Mouse (Mus musculus) cerebellum, adult 8-10 months (tissue): ENCODE results near the gene Bcl2l1.
A peak's percentile ranks its signal among the peaks of the same experiment; 100 is the strongest.

Source experiments
- DNase-seq: peaks from one replicate; pipeline ENCODE4 v3.0.0; 2022

The Bcl2l1 gene

DNA sequence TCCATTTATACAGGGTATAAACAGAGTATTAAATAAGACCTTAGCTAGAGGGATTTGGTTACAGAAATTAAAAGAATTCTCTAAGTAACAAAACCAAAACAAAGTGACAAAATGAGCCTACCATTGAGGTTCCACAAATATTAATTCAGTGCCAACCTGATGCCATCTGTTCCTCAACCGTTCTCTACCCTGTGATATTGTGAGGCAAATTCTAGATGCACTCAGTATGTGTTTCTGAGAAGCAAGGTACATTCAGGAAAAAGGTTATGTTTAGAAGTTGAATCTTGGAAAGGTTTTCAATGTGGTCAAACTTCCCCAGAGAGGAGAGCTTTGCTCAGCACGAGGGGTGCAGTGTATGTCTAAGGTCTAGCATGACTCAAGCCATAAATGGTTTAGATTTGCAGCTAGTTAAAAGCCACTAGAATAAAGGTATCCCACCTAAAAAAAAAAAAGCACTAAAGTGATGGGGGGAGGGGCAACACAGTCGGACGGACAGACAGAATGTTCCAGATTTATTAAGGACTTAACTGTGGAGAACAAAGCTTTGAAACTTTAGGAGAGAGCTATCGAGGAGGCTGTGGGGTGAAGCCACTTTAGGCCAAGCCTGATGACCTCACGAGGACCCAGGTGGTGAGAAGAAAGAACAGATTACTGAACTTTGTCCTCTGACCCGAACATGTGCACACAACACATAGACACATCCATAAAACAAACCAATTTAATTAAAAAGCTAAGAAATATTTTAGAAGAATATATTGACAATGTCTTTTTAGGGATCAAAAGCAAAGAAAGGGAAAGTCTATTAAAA lies 31.4 kb downstream of the Bcl2l1 start:
- DNase-seq = peak; percentile 56

DNA sequence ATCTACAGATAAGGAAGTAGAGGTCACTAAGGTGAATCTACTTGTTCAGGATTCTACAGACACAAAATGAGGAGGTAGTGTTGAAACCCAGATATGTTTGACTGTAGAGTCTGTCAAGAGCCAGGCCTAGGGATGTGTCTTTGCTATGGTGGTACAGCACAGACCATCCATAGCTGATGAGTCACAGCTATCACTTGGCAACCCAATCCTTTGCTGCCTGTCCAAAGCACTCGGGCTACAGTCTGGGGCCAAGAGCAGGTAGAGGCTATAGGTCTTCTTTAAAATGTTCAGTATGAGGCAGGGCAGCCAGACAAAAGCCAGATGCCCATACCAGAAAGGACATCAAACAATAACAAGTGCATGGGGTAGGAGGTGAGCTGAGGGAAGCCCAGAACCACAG lies 33.9 kb downstream of the Bcl2l1 start:
- DNase-seq = no peak

DNA sequence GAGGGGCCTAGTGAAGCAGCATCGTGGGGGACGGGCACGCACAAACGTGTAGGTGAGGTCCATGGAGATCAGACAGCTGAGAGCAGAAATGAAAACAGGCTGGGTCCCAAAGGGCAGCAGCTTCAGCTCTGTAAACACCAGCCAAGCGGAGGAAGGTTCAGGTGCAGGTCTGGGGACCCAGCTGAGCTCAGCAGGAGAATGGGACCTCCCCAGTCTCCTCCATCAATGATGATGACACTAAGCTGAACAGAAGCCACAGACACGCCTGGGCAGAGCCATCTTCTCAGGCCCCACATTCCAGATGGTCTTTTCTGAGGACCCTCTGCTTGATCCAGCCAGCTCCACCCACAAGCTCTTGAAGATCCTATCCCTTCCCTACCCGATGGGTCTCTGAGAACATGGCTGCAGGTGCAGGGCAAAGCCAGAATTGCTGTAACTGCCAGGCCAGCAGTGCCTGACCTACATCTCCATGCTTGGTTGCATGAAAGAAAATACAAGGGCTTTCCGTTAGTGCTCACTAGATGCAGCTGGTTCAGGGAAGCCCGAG lies 37.2 kb downstream of the Bcl2l1 start:
- no peak for DNase-seq

DNA sequence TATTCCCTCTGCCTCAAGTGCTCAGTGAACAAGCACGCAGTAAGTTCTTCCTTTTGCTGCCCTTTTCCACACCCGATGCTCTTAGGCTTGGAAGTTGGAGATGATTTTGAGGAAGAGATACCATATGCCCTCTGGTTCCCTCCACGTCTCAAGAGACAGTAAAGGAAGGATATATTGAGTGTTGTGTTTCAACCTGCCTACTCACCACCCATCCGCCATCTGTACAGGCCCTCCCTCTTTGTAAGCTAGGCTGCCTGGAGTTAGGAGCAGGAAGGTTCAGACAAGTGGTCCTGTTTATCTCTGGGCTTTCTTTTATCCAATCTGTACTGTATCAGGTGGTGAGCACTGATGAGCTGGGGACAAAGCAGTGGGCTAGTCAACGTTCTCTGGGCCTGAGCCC lies 38.1 kb downstream of the Bcl2l1 start:
- DNase-seq = no peak

DNA sequence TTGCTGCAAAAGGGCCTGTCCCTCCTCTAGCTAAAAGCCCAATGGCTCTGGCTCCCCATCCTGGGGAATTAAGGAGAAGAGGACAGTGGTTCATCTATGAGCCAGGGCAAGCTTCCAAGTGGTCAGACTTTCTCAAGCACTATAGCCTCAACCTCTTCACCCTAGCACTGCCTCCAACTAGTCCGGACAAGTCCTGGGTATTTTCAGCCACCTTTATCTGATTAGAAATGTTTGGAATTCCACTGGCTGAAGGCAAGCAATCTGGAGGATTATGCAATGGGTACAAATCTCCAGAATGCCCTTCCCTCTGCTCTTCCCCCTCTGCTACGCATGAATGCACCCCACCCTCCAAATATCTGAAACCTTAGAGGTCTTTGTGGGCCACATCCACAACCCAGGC lies 39.1 kb downstream of the Bcl2l1 start:
- DNase-seq = peak; percentile 30

DNA sequence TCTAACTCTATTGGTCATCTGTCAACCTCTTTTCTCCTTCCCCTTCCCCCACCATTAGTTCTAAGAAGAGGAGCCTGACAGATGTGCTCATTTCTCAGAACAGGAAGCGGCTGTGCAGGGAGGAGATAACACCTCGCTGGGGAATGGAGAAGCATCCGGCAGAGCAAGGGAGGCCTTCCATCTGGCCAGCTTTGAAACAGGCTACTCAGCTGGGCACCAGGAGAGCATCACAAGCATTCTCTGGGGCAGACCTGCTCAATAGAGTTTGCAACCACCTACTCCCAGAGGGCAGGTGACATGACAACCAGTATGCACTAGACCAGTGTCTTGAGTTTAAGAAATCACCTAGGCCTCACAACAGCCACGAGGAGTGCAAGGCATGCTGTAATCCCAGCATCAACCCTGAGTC lies 41.9 kb downstream of the Bcl2l1 start:
- no peak for DNase-seq

DNA sequence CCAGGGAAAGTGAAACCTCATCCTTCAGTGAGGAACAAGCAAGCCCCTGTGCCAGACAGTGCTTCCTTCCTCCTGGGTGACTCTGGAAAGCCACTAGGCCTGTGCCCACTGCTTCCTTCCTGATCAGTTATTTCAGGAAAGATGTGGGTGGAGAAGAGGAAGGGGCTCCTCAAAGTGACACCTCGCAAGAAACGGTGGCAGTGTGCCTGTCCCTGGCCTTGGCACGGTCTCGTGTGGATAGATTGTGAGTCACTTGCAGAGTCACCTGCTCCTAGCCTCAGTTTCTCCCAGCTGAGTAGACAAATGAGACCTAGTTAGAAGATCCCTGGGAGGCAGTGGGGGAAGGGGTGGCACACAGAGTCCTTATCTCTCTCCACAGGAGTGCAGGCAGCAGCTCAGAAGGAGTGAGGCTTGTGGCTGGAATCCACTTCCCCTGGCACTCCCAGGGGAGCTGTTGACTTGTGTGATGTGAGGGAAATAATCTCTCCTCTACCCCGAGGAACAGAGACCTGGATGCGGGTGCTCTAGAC lies 42.6 kb downstream of the Bcl2l1 start:
- no peak for DNase-seq

DNA sequence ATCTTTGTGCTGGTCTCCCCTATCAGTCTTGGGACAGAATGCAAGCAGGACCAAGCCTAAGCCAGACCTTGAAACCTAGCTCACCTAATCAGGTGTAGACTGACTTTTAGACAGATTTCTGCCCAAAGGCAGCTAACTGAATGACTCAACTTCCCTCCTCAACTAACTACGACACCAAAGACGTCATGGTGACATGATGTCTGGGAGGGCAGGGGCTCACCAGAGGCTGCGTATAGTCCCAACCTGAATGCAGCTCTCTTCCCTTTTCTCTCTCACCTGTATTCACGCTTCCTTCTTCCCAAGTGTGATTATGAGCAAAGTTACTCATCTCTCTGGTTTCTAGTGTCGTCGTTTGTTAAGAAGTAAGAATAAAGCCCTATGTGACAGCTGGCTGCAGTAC lies 44.0 kb downstream of the Bcl2l1 start:
- DNase-seq = no peak

DNA sequence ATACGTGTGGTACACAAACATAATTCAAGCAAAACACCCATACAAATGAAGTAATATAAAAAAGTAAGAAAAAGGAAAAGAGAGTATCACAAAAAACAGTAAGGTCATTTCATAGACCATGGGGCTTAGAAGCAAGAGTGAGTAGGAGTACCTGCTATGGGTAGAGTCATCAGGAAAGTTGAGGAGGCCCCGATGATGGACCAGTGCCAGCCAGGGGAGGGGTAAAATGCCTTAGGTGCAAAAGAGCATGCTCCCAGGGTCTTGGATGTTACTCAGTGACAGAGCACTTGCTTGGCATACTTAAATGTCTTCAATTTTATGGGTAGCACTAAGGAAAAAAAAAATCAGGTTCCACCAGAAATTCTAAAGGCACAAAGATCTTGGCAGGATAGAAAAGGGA lies 44.4 kb downstream of the Bcl2l1 start:
- DNase-seq = no peak

DNA sequence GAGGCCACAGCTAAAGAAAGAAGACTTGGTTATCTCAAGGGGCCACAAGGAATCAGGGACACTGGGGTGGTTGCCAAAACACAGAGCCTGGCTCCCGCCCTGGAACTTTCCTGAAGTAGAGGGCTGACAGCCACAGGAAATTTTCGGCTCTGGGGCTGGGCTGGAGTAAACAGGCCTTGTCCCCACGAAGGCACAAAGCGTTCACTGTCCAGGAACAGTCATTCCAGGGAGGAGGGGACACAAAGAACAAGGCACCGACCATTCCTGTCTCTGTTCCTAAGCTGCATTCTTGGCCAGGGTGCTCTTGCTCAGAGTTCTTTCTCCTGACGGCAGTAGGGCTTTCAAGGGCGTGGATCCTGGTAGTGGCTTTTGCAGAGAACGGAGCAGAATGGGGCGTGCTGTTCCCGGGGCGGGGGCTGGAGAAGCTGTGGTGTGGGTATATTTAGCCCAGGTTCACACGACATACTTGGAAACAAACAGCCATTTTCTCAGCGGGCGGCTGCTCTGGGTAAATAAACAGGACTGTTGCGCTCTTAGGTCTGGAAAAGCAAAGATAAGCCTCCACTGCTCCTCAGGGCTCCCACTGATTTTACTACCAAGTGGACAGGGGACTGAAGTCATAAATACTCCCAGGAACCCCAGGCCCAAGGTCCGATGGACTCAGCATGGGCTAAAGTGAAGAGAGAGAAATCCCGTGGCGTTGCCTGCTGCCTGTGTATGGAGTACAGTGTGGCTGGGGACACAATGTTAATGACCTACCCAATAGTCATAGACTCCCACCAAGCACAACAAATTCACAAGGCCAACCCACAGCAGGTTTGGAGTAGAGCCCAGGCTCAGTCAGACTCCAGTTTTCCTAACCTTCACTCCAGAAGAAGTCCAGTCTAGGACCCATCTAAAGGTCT lies 45.8 kb downstream of the Bcl2l1 start:
- peak; percentile 77 for DNase-seq

DNA sequence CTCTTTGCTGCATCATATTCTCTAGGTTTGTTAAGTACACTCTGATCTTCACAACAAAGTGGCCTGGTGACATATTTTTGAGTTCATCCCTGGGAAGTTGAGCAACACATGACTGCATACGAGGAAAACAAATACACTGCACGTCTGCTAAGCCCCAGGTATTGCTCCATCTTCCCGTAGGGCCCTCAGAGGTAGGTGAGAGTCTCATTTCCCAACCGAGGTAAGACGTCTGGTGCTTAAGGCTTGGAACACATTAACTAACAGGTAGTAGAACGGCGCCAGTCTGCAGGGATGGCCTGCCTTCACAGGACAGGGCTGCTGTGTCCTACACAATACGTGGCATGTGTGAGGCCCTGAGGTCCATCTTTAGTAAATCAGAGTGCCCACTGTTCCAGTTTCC lies 46.9 kb downstream of the Bcl2l1 start:
- DNase-seq = no peak

DNA sequence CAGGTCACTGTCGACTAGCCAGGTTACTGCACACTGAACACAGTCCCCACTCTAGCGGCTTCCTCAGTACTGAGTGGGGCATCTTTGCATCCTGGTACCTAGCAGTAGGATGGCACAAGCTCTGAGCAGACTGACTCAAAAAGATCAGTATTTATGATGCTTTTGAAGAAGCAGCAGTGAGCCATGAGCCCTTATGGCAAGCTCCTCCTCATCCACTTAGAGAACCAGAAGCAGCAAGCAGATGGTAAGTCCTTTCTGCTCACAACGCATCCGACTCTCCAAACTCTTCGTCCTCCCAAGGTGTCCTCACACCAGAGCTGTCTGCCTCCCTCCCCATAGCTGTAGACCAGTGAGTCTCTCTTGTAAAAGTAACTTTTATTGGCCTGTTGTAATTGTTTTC lies 48.3 kb downstream of the Bcl2l1 start:
- DNase-seq = no peak

DNA sequence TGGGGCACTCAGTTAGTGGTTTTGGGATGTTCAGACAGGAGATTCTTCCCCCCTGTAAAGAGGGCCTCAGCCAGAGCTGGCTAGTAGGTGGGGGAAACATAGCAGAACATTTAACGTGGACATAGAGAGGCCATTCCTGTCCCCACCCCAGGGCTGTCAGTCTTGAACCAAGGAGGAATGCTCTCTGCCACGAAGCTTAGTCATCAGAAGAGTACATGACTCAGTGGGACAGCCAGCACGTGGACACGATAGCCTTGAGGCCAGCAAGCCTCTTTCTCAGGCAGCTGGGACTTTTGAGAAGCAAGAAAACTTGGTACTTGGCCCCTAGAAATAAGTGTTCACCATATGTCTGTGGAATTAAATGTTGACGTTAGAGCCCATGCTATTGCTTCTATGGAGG lies 48.9 kb downstream of the Bcl2l1 start:
- DNase-seq = no peak

DNA sequence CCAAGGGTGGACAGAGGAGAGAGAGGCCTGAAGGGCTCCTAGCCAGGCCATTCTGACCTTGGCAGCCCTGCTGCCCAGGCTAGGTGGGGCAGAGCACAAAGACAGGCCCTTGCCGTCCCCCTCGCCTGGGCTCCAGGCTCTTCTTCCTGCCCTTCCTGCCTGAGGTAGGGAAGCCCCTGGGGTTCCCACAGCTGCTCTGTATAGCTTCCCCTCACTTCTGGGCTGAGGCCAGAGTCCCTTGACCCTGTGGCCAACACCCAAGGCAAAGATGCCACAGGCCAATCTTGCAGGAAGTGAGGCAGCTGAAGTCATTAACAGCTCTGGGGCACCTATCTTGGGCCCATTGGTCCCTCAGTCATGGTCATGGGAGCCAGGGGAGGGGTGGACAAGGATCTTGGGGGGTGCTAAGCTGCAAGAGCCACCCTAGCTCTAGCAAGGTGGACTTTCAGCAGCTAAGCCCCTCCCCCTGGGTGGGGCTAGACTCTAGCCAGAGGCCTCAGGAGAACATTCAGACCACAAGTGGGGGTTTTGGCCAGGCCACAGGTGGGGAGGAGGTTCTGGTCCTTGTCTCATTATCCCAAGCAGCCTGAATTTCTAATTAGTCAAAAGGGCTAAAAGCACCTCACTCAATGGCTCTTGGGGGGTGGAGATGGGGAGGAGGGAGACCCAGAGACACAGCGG lies 50.4 kb downstream of the Bcl2l1 start:
- no peak for DNase-seq

DNA sequence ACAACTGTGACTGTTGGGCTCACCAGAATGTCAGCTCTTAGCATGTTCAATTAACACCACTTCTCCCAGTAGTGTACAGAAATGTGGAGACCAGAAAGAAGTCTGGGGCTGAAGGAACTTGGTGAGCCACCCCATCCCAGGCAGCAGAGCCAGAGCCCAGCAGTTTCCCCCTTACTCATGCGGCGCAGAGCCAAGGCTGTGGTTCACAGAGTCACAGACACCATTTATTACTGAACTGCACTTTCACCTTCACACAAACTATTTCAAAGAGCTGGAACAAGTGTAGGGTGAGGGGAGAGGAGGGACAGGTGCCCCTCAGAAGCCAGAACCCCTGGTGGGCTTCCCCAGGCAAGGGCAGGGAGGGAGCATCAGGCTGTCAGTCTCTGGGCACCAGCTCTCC lies 51.1 kb downstream of the Bcl2l1 start:
- DNase-seq = no peak

DNA sequence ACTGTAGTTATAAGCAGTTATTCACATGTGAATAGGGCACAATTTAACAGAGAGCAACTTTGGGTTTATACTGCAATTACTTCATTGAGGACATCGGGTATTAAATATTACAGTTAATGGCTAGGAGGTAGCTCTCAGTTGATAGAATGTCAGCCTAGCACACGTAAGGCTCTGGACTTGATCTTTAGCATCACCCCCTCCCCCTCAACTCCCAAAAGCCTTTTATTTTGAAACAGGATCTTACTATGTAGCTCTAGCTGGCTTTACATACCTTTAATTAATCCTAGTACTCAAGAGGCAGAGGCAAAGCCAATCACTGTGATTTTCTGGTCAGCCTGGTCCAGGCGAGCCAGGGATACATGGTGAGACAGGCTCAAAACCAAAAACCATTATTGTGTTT lies 54.4 kb downstream of the Bcl2l1 start:
- DNase-seq = no peak

DNA sequence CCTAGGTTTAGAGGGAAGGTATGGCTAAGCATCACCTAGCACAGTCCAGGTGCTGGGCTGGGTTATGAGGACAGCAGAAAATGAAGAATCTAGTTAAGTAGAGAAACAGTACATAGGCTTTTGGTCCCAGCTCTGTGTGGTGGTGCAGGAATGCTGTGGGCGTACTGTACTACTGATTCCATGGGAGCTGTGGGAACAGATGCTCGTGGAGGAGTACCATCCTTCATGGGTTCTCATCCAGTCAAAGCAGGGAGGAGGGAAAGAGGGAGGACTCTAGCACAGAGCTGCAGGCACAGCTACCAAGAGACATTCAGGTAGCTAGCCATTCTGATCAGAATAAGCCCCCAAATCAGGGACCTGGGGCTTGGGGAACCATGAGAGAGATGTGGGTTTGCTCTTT lies 55.1 kb downstream of the Bcl2l1 start:
- no peak for DNase-seq

DNA sequence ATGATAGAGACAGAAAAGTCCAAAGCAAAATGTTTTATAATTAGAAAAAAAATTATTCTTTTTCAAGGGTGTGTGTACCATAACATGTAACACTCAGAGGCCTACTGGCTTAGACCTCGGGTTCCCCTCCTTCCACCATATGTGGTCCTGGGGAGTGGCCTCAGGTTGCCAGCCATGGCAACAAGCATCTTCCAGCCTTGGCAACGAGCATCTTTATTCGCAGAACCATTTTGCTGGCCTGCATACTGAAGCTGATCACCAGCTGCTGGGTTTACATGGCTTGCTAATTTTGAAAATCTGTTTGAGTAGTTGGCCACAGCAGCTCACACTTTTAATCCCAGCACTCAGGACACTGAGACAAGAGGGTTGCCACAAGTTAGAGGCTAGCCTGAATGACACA lies 55.5 kb downstream of the Bcl2l1 start:
- DNase-seq = no peak

DNA sequence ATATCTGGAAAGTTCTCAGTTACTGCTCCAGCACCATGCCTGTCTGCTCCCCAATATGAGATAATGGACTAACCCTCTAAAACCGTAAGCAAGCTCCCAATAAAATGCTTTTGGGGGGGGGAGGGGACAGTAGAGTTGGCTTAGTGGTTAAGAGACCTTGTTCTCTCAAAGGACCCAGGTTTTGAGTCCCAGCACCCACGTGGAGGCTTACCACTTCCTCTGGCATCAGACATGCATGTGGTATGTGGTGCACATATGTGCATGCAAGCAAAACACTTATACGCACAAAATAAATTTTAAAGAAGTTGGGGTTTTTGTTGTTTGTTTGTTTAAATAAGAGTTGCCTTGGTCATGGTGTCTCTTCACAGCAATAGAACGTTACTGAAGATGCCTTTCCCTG lies 56.2 kb downstream of the Bcl2l1 start:
- no peak for DNase-seq

DNA sequence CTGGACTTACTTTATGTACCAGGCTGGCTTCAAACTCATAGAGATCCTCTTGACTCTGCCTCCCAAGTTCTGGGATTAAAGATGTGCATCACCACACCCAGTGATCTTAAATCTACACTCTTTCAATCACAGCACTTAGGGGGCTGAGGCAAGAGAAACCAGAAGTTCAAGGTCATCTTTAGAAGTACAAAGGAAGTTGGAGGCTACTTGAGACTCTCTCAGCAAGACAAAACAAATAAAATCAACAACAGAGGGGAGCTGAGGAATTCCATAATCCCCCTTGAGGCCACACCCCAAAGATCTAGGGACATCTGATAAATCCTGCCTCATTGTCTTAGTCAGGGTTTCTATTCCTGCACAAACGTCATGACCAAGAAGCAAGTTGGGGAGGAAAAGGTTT lies 59.3 kb downstream of the Bcl2l1 start:
- no peak for DNase-seq

DNA sequence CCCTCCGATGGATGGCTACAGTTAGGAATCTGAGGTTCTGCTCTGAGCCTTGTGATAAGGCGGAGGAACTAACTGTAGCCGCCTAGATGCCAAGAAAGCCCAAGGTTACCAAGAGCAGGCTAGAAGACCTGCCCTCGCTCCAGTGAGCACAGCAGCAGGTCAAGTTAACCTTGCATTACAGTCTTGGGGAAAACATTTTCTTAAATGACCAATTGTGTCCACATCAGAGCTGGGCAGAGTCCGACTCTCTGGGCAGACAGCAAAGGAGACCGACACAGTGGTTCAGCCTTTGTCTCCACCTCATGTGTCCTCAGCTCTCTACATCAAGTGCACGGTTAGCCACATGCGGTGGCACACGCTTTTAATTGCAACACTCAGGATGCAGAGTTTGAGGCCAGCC lies 60.0 kb downstream of the Bcl2l1 start:
- no peak for DNase-seq

DNA sequence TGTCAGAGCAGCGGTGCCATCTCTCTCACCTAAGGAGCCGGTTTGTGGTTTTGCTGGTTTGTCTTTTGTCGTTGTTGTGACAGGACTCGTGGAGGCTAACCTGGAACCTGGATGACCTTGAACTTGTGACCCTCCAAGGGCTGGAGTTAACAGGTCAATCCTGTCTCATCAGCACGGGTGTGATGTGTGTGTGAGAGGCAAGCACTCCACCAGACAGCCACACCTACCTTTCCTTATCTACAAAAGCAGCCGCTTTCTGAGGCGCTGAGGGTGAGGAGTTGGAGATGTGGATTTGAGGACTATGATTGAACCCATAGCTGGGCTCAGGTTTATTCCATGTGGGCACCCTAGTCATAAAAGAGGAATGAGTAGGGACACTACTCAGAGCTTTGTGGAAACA lies 61.9 kb downstream of the Bcl2l1 start:
- no peak for DNase-seq

DNA sequence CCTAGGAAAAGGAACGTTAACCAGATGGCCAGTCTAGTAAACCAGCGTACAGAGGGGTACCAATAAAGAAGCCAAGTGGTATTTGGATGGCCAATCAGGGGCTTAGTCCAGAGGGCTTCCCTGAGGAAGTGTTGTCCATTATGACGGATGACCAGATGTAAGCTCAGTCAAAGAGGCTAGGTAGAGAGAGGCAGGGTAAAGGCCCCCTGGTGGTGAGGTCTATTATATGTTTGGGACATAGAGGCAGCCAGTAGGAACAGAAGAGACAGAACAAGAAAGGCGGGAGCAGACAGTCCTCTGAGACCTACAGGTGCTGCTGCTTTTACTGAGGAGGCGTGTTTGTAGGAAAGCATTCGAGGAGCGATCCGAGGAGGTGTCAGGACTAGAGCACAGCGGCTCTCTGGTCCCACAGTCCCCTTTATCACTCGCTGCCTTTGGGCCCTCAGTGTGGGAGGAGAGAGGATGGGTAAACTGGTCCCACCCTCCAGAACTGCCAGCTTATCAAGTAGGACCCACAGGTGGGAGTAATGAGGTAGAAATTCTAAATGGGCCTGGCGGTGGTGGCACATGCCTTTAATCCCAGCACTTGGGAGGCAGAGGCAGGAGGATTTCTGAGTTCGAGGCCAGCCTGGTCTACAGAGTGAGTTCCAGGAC lies 63.8 kb downstream of the Bcl2l1 start:
- no peak for DNase-seq
